Mouse (Mus musculus) lung, embryonic 15.5 days (tissue): Measurements from ENCODE around the gene Tmem115. TPM values are rescaled to one million over a fixed set of nuclear protein-coding genes. Genes with fewer than 3 reads are reported as not detected.
"Not testable (repeated sequence)": the region's sequence is repeated elsewhere in the genome, so short reads cannot be mapped to it uniquely, and the experiment has no call there.

Experiments
- ATAC-seq: fragments of 200-750 bp; cut with Nextera tagmentation; 2 replicates; pipeline ENCODE4 v1.8.0; 2017; ENCODE audit warnings: moderate number of reproducible peaks, borderline replicate concordance; ENCODE audit not compliant: low FRiP score, low TSS enrichment; ENCODE audit errors: extremely low read depth
- H3K27ac ChIP-seq: fragments of 300-500 bp; sonication (generic); 2 replicates; pipeline ENCODE4 v1.5.1; 2015; ENCODE audit warnings: moderate library complexity, mild to moderate bottlenecking, inconsistent platforms
- H3K27me3 ChIP-seq: fragments of 300-500 bp; sonication (generic); 2 replicates; pipeline ENCODE4 v1.6.1; 2015; ENCODE audit warnings: inconsistent platforms
- H3K36me3 ChIP-seq: fragments of 300-500 bp; sonication (generic); 2 replicates; pipeline ENCODE4 v1.6.1; 2015; ENCODE audit warnings: inconsistent platforms
- H3K4me1 ChIP-seq: fragments of 300-500 bp; sonication (generic); 2 replicates; pipeline ENCODE4 v1.6.1; 2015; ENCODE audit warnings: inconsistent platforms
- H3K4me2 ChIP-seq: fragments of 300-500 bp; sonication (generic); 2 replicates; pipeline ENCODE4 v1.6.1; 2015; ENCODE audit warnings: inconsistent platforms, mild to moderate bottlenecking, moderate library complexity
- H3K4me3 ChIP-seq: fragments of 300-500 bp; sonication (generic); 2 replicates; pipeline ENCODE4 v1.5.1; 2015; ENCODE audit warnings: mild to moderate bottlenecking, inconsistent platforms
- H3K9ac ChIP-seq: fragments of 300-500 bp; sonication (generic); 2 replicates; pipeline ENCODE4 v1.6.1; 2015; ENCODE audit warnings: inconsistent platforms
- H3K9me3 ChIP-seq: fragments of 300-500 bp; sonication (generic); 2 replicates; pipeline ENCODE4 v1.6.1; 2016; ENCODE audit warnings: inconsistent platforms
- WGBS: fragments of 180-500 bp; shearing (Covaris S2); methylation state at CpG from one replicate; pipeline ENCODE4 v1.1.7; 2015; 5-methylcytosine and 5-hydroxymethylcytosine counted together
- polyA plus RNA-seq: library from polyadenylated mRNA; unstranded; fragments of >200 nt; fragmentation: Nextera tagmentation; extraction: Ambion mirVana; gene quantifications from 2 replicates; pipeline ENCODE4 v1.2.1, GENCODE M21; 2015

Tmem115 gene
- polyA plus RNA-seq, 1 experiment from 2014 or later = 39.7 TPM

- ATAC-seq = no peak
Observed at GRCm38 (mm10) chr9:107552690-107553393, 19.1 kb downstream of the Tmem115 start.

GRCm38 (mm10) chr9:107553541-107554318, 20.0 kb downstream of the Tmem115 start:
- peak overlapping the region; percentile 96 for H3K4me2 ChIP-seq
- no peaks in the 10 kb centered on the region for H3K27me3 ChIP-seq
- H3K4me1 ChIP-seq = peaks cover 58% of the 10 kb centered on the region
- H3K9me3 ChIP-seq = no peaks in the 10 kb centered on the region
- H3K36me3 ChIP-seq = peaks cover 20% of the 10 kb centered on the region
- H3K9ac ChIP-seq = peak overlapping the region; percentile 60
- 4% methylated on average over 37 of the region's 37 CpGs for WGBS
- ATAC-seq = peak; percentile 50; the same call in 1 of the 2 replicates
- peak overlapping the region; percentile 78 for H3K4me3 ChIP-seq
- peak overlapping the region; percentile 98 for H3K27ac ChIP-seq

More at GRCm38 (mm10) chr9:107552690-107553393, 19.1 kb downstream of the Tmem115 start:
- H3K36me3 ChIP-seq = peaks cover 11% of the 10 kb centered on the region
- no peaks in the 10 kb centered on the region for H3K9me3 ChIP-seq
- H3K4me2 ChIP-seq = peak overlapping the region; percentile 96
- WGBS = 67% methylated on average over 5 of the region's 5 CpGs
- peaks cover 58% of the 10 kb centered on the region for H3K4me1 ChIP-seq
- H3K27me3 ChIP-seq = no peaks in the 10 kb centered on the region
- H3K27ac ChIP-seq = no peak overlapping the region
- H3K9ac ChIP-seq = peak overlapping the region; percentile 74; the same call in 1 of the 2 replicates
- H3K4me3 ChIP-seq = peak overlapping the region; percentile 78

- no peaks in the 10 kb centered on the region for H3K9me3 ChIP-seq
- H3K27me3 ChIP-seq = no peaks in the 10 kb centered on the region
- H3K27ac ChIP-seq = peak overlapping the region; percentile 98
- H3K4me2 ChIP-seq = peak overlapping the region; percentile 96
- peak overlapping the region; percentile 78 for H3K4me3 ChIP-seq
- peak; percentile 89 for ATAC-seq
- WGBS = under 1% methylated on average over 53 of the region's 53 CpGs
- peaks cover 26% of the 10 kb centered on the region for H3K36me3 ChIP-seq
- peaks cover 58% of the 10 kb centered on the region for H3K4me1 ChIP-seq
- H3K9ac ChIP-seq = peak overlapping the region; percentile 85
Observed at GRCm38 (mm10) chr9:107554319-107554825, 20.6 kb downstream of the Tmem115 start.

- Histone ChIP-seq H3K4me1 (peaks cover 56% of the 10 kb centered on the region), H3K9ac (peak overlapping the region; percentile 85), H3K27me3 (no peaks in the 10 kb centered on the region), H3K27ac (peak overlapping the region; percentile 98), H3K9me3 (no peaks in the 10 kb centered on the region), H3K4me2 (peak overlapping the region; percentile 96), H3K4me3 (peak overlapping the region; percentile 78), H3K36me3 (peaks cover 33% of the 10 kb centered on the region)
- ATAC-seq = peak; percentile 33
- WGBS = under 1% methylated on average over 23 of the region's 23 CpGs
Observed at GRCm38 (mm10) chr9:107555031-107555457, 21.3 kb downstream of the Tmem115 start.

GRCm38 (mm10) chr9:107555701-107556100, 22.0 kb downstream of the Tmem115 start:
- peaks cover 49% of the 10 kb centered on the region for H3K4me1 ChIP-seq

GRCm38 (mm10) chr9:107556346-107556745, 22.6 kb downstream of the Tmem115 start:
- Histone ChIP-seq H3K4me1 (peaks cover 43% of the 10 kb centered on the region), H3K27ac (0 out of 2 replicates have a peak overlapping the region, but pooled peaks have one; percentile 98), H3K9me3 (no peaks in the 10 kb centered on the region), H3K36me3 (peaks cover 46% of the 10 kb centered on the region), H3K27me3 (no peaks in the 10 kb centered on the region), H3K4me2 (peak overlapping the region; percentile 96), H3K9ac (peak overlapping the region; percentile 85; the same call in 1 of the 2 replicates), H3K4me3 (peak overlapping the region; percentile 78)
- WGBS = 67% methylated on average over 3 of the region's 3 CpGs
- ATAC-seq = no peak

More at GRCm38 (mm10) chr9:107555701-107556100, 22.0 kb downstream of the Tmem115 start:
- Histone ChIP-seq H3K4me2 (peak overlapping the region; percentile 96), H3K36me3 (peaks cover 40% of the 10 kb centered on the region), H3K27me3 (no peaks in the 10 kb centered on the region), H3K4me3 (peak overlapping the region; percentile 78), H3K9me3 (no peaks in the 10 kb centered on the region), H3K27ac (peak overlapping the region; percentile 98), H3K9ac (peak overlapping the region; percentile 85)
- ATAC-seq = no peak
- 23% methylated on average over 2 of the region's 2 CpGs for WGBS

- 2% methylated on average over 46 of the region's 46 CpGs for WGBS
- peak within 1 kb of the TSS; percentile 56 for H3K27ac ChIP-seq
- no peaks in the 10 kb centered on the region for H3K9me3 ChIP-seq
- H3K27me3 ChIP-seq = no peaks in the 10 kb centered on the region
- H3K4me1 ChIP-seq = peaks cover 38% of the 10 kb centered on the region
- peak within 1 kb of the TSS; percentile 77 for H3K9ac ChIP-seq
- peaks cover 48% of the 10 kb centered on the region for H3K36me3 ChIP-seq
- H3K4me2 ChIP-seq = peak within 1 kb of the TSS; percentile 82
- peak within 1 kb of the TSS; percentile 90 for H3K4me3 ChIP-seq
- ATAC-seq = peak; percentile 93
Observed at GRCm38 (mm10) chr9:107563029-107563581, 29.4 kb downstream of the Tmem115 start, which contains the start of gene Tusc2. Gene Tusc2 (plus strand): TSS chr9:107563255.

- Histone ChIP-seq H3K4me2 (peak overlapping the region; percentile 82), H3K27ac (0 out of 2 replicates have a peak overlapping the region, but pooled peaks have one; percentile 8), H3K4me3 (peak overlapping the region; percentile 17), H3K4me1 (peaks cover 49% of the 10 kb centered on the region), H3K36me3 (peaks cover 24% of the 10 kb centered on the region)
- not testable (repeated sequence) for H3K9ac ChIP-seq, H3K27me3 ChIP-seq, H3K9me3 ChIP-seq, ATAC-seq
- WGBS = 43% methylated on average over 5 of the region's 5 CpGs
Observed at GRCm38 (mm10) chr9:107565556-107565955, 31.8 kb downstream of the Tmem115 start.

- peak overlapping the region; percentile 82 for H3K4me2 ChIP-seq
- peak overlapping the region; percentile 90 for H3K27ac ChIP-seq
- H3K9ac ChIP-seq = no peak overlapping the region
- H3K9me3 ChIP-seq = no peaks in the 10 kb centered on the region
- peak overlapping the region; percentile 17; the same call in 1 of the 2 replicates for H3K4me3 ChIP-seq
- ATAC-seq = no peak
- 52% methylated on average over 15 of the region's 15 CpGs for WGBS
- H3K36me3 ChIP-seq = peaks cover 23% of the 10 kb centered on the region
- H3K4me1 ChIP-seq = peaks cover 55% of the 10 kb centered on the region
- H3K27me3 ChIP-seq = no peaks in the 10 kb centered on the region
Observed at GRCm38 (mm10) chr9:107566041-107566709, 32.4 kb downstream of the Tmem115 start.

GRCm38 (mm10) chr9:107566855-107567254, 33.1 kb downstream of the Tmem115 start:
- peak overlapping the region; percentile 90 for H3K27ac ChIP-seq
- no peak overlapping the region for H3K9ac ChIP-seq
- ATAC-seq = peak; percentile 19
- H3K27me3 ChIP-seq = no peaks in the 10 kb centered on the region
- H3K36me3 ChIP-seq = peaks cover 23% of the 10 kb centered on the region
- WGBS = 72% methylated on average over 3 of the region's 3 CpGs
- peaks cover 60% of the 10 kb centered on the region for H3K4me1 ChIP-seq
- peak overlapping the region; percentile 17; the same call in 1 of the 2 replicates for H3K4me3 ChIP-seq
- H3K4me2 ChIP-seq = peak overlapping the region; percentile 82; the same call in 1 of the 2 replicates
- no peaks in the 10 kb centered on the region for H3K9me3 ChIP-seq
